Mouse (Mus musculus) heart, embryonic 13.5 days (tissue): ENCODE data around the gene Epb41l2. TPM values are rescaled to one million over a fixed set of nuclear protein-coding genes. Genes with fewer than 3 reads are reported as not detected.

Experiments used
- ATAC-seq: fragments of 200-750 bp; cut with Nextera tagmentation; 2 replicates; pipeline ENCODE4 v1.8.0; 2017; ENCODE audit warnings: moderate TSS enrichment; ENCODE audit not compliant: insufficient number of reproducible peaks, low FRiP score, low TSS enrichment; ENCODE audit errors: extremely low read depth
- H3K27ac ChIP-seq: fragments of 300-500 bp; sonication (generic); replicated peaks from 2 replicates; pipeline ENCODE4 v1.5.1; 2015; ENCODE audit warnings: moderate library complexity, mild to moderate bottlenecking, inconsistent platforms
- H3K27me3 ChIP-seq: fragments of 300-500 bp; sonication (generic); replicated peaks from 2 replicates; pipeline ENCODE4 v1.6.1; 2015; ENCODE audit warnings: mild to moderate bottlenecking, inconsistent platforms
- H3K36me3 ChIP-seq: fragments of 300-500 bp; sonication (generic); 2 replicates; pipeline ENCODE4 v1.6.1; 2015; ENCODE audit warnings: mild to moderate bottlenecking, inconsistent platforms
- H3K4me1 ChIP-seq: fragments of 300-500 bp; sonication (generic); 2 replicates; pipeline ENCODE4 v1.6.1; 2015; ENCODE audit warnings: inconsistent platforms
- H3K4me2 ChIP-seq: fragments of 300-500 bp; sonication (generic); 2 replicates; pipeline ENCODE4 v1.6.1; 2015; ENCODE audit warnings: inconsistent platforms, mild to moderate bottlenecking, moderate library complexity
- H3K4me3 ChIP-seq: fragments of 300-500 bp; sonication (generic); 2 replicates; pipeline ENCODE4 v1.5.1; 2015; ENCODE audit warnings: moderate library complexity, mild to moderate bottlenecking, inconsistent platforms
- H3K9ac ChIP-seq: fragments of 300-500 bp; sonication (generic); 2 replicates; pipeline ENCODE4 v1.6.1; 2015; ENCODE audit warnings: inconsistent platforms, mild to moderate bottlenecking, moderate library complexity
- H3K9me3 ChIP-seq: fragments of 300-500 bp; sonication (generic); 2 replicates; pipeline ENCODE4 v1.6.1; 2016; ENCODE audit warnings: inconsistent platforms
- WGBS: fragments of 180-500 bp; shearing (Covaris S2); methylation state at CpG from one replicate; pipeline ENCODE4 v1.1.7; 2015; ENCODE audit warnings: mixed read lengths; 5-methylcytosine and 5-hydroxymethylcytosine counted together
- polyA plus RNA-seq: library from polyadenylated mRNA; unstranded; fragments of >200 nt; fragmentation: Nextera tagmentation; extraction: Ambion mirVana; gene quantifications from 2 replicates; pipeline ENCODE4 v1.2.1, GENCODE M21; 2015

Gene Epb41l2
- polyA plus RNA-seq, 1 experiment from 2014 or later, result 45.8 TPM

DNA sequence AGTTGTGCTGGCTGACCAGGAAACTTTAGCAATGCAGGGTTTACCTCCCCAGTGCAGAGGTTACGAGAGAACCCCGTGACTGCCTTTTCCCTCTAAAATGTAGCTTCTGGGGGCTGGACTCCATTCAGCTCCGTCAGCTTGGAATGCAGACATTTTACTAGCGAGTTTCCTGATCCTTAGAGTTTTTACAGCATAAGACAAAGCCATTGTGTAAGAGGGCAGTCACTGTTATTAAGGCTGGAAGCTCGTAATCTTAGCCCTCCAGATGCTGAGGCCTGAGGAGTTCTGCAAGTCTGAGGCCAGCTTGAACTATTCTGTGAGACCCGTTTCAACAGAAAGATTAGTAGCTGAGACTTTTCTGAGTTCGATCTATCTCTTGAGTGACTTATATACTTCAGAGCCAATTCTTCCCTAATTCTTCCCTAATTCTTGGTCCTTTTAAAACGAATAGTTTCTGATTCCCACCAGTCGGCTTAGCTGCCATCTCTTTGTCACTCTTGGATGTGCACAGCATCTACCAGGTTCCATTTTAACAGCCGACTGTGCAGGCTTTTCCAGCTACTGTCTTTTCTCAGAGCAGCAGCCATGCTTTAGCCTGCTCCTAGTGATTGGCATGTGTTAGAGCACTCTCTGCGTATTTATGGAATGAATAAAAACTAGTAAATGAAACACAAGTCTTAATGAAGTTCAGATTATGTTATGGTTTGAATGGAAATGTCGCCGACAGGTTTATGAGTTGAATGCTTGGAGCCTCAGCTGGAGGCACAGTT, 26.4 kb downstream of the Epb41l2 start:
- Histone ChIP-seq H3K4me1 (peaks cover 69% of the 10 kb centered on the region), H3K4me2 (no peak overlapping the region), H3K27me3 (no peaks in the 10 kb centered on the region), H3K9me3 (no peaks in the 10 kb centered on the region), H3K9ac (peak overlapping the region; percentile 47; the same call in 1 of the 2 replicates), H3K36me3 (peaks cover 5% of the 10 kb centered on the region; the same call in 1 of the 2 replicates), H3K4me3 (no peak overlapping the region), H3K27ac (peak overlapping the region; percentile 67)
- 54% methylated on average over 13 of the region's 13 CpGs for WGBS
- no peak for ATAC-seq

DNA sequence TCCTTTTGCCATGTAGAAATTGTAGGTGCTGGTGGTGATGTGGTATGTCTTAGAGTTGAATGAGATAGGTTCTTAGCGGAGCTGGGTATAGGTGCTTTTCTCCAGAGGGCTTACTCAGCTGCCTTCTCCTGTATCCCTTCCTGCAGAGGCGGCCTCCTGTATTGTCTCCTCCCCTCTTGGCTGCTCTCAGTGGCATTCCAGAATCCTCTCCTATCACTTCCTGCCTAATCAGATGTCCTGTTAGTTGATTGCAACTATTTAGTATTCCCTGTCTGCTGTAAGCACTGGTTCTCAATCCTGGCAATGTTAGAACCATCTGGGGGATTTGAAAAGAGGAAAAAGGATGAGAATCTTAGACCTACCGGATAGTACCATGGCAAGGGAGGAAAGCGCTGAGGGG, 27.3 kb downstream of the Epb41l2 start:
- 41% methylated on average over 4 of the region's 4 CpGs for WGBS
- Histone ChIP-seq H3K27ac (peak overlapping the region; percentile 67), H3K27me3 (no peaks in the 10 kb centered on the region), H3K4me1 (peaks cover 63% of the 10 kb centered on the region), H3K9me3 (no peaks in the 10 kb centered on the region), H3K4me3 (no peak overlapping the region), H3K36me3 (peaks cover 5% of the 10 kb centered on the region; the same call in 1 of the 2 replicates), H3K9ac (0 out of 2 replicates have a peak overlapping the region, but pooled peaks have one; percentile 21), H3K4me2 (peak overlapping the region; percentile 19; the same call in 1 of the 2 replicates)
- no peak for ATAC-seq

DNA sequence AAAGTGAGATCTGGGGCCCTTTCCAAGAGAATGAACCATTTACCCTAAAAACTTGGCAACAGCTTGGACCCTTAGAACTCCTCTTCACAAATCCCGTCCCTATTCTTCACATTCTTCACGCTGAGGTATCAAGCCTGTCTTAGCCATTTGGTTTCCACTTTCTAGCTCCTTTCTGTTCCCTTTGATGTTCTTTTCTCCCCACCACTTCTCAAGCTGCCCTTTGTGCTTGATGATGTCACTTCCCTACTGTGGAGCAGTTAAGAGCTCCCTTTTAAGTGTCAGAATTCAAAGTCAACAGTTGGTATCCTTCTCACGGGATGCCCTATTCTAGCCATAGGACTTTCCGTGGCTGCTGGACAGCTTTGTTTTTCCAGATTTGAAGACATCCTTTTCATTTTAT, 27.7 kb downstream of the Epb41l2 start:
- Histone ChIP-seq H3K27me3 (no peaks in the 10 kb centered on the region), H3K4me3 (no peak overlapping the region), H3K9me3 (no peaks in the 10 kb centered on the region), H3K4me1 (peaks cover 64% of the 10 kb centered on the region), H3K9ac (no peak overlapping the region), H3K36me3 (peaks cover 5% of the 10 kb centered on the region; the same call in 1 of the 2 replicates), H3K4me2 (0 out of 2 replicates have a peak overlapping the region, but pooled peaks have one; percentile 19), H3K27ac (peak overlapping the region; percentile 67)
- ATAC-seq, result no peak; the same call in 1 of the 2 replicates
- WGBS, result 22% methylated on average over 4 of the region's 4 CpGs

DNA sequence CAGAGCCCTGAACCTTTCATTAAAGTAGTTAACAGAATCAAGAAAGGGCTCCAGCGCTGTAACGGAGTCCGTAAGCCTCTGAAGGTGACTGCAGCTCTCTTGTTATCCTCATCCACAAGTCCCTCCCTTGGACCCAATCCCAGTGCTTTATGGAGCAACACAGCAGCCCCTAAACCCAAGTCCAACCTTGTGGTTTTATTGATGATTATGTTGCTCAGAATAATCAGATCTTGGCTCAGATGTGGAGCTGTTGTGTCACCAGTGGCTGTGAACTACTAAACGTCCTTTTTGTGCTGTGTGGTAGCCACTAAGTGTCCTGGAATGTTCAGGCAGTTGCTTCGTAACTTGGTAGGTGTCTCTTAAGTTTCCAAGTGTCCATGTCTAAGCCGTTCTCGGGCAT, 33.2 kb downstream of the Epb41l2 start:
- Histone ChIP-seq H3K4me3 (no peak overlapping the region), H3K36me3 (no peaks in the 10 kb centered on the region), H3K9me3 (no peaks in the 10 kb centered on the region), H3K4me1 (peaks cover 69% of the 10 kb centered on the region), H3K27me3 (no peaks in the 10 kb centered on the region), H3K4me2 (no peak overlapping the region), H3K9ac (no peak overlapping the region), H3K27ac (no peak overlapping the region)
- 74% methylated on average over 7 of the region's 7 CpGs for WGBS
- ATAC-seq, result no peak

DNA sequence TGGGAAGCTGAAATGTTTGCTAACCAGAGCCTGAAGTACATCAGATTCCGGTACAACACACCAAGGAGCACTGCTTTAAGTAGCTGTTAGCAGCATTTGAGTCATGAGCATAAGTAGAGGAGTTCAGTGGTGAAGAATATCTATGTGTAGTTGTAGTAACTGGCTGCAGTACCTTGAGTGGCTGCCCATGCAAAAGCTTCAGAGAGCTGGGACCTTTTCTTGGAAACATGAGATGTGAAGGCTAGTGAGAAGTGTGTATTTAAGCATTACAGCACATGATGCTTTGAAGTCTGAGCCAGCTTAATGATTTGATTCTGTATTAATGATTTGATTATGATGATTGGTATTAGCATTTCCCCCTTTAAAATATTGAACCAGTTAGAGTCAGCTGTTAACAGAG, 34.1 kb downstream of the Epb41l2 start:
- H3K9me3 ChIP-seq, result no peaks in the 10 kb centered on the region
- no peak overlapping the region for H3K4me2 ChIP-seq
- no peaks in the 10 kb centered on the region for H3K27me3 ChIP-seq
- peaks cover 69% of the 10 kb centered on the region for H3K4me1 ChIP-seq
- no peaks in the 10 kb centered on the region for H3K36me3 ChIP-seq
- no peak overlapping the region for H3K4me3 ChIP-seq
- no peak overlapping the region; the same call in 1 of the 2 replicates for H3K27ac ChIP-seq
- WGBS, result 65% methylated on average over 1 of the region's 1 CpGs
- no peak overlapping the region for H3K9ac ChIP-seq
- no peak for ATAC-seq

DNA sequence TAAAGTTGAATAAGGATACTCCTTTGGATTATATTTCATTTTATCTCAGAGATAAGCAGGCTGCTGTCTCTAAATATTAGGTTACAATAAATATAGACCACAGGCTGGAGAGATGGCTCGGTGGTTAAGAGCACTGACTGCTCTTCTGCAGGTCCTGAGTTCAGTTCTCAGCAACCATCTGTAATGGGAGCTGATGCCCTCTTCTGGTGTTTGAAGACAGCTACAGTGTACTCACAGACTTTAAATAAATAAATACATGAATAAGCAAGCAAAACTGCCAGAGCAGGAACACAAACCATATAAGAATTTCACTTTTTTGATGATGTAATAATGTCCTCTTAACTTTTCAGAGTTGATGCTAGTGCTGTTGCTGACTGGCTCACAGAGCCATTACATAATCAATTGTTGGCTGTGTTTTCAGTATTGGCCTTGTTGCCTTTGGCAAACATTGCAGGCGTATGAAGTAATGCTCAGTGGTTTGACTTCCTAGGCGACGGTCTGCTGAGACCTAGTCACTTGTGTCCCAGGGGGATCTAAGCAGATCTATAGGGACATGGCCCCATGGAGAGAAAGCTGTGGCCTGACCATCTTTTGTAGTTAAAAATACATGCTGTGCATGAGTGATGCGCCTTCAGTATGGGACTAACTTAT, 35.8 kb downstream of the Epb41l2 start:
- Histone ChIP-seq H3K4me3 (no peak overlapping the region), H3K9ac (no peak overlapping the region), H3K27me3 (no peaks in the 10 kb centered on the region), H3K4me2 (no peak overlapping the region), H3K9me3 (no peaks in the 10 kb centered on the region), H3K4me1 (peaks cover 71% of the 10 kb centered on the region), H3K36me3 (no peaks in the 10 kb centered on the region), H3K27ac (no peak overlapping the region)
- ATAC-seq, result no peak
- WGBS, result 76% methylated on average over 5 of the region's 5 CpGs

DNA sequence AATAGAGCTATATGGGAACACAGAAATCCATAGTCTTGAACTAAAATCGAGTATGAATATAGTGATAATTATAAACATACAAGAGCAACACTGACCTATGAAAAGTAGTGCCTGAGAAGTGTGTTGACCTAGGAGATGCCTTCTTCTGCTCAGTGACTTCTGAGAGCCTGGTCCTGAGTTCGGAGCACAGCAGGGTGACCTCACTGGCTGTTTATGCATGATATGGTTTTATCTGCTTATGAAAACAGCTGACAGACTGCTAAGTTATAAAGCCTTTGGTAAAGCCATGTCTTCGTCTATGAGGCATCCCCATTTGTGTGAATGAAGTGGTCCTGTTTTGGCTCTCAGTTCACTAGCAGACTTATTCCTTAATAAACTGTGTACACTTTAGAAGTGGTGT, 37.3 kb downstream of the Epb41l2 start:
- no peaks in the 10 kb centered on the region for H3K9me3 ChIP-seq
- H3K4me2 ChIP-seq, result no peak overlapping the region
- H3K9ac ChIP-seq, result no peak overlapping the region
- H3K27me3 ChIP-seq, result no peaks in the 10 kb centered on the region
- 52% methylated on average over 3 of the region's 3 CpGs for WGBS
- H3K36me3 ChIP-seq, result no peaks in the 10 kb centered on the region
- ATAC-seq, result no peak
- no peak overlapping the region for H3K27ac ChIP-seq
- peaks cover 83% of the 10 kb centered on the region for H3K4me1 ChIP-seq
- H3K4me3 ChIP-seq, result no peak overlapping the region

DNA sequence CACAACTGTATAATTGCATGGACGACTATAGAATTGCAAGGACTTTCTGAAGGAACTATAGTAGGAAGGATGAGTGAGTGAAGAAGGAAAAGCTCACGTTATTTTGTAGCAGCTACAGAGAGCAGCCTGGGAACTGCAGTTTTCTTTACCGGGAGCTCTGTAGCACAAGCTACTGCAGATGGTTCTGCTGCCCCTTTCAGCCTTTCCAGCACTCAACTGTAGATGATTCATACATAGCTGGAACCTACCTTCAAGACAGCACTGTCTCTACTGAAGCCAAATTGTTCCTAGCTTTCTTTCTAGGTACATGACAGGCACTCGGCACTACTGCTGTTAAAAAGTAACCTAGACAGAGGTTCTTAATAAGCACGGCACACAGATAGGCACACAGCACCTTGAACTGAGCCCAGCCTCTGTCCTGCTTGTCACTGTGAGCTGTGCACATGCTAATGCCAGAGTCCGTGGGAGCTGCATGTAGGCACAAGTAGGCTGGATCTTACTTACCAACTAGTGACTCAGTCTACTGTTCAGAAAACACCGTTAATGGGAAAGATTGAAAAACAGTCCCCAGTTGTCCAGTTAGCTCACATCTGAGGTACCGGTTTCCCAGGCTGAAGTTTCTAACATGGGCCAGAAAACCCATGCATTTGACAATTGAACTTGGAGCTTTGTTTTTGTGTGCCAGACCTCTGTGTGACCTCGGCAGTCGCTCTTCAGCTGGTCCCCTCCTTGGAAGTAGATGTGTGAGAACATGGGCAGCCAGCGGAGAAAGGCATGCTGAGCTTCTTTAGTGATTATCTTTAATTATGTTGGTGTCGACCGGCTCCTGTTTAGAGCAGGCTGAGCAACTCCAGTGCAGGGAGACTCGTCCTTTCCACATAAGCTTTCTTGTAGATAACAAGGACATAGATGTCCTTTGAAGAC, 38.4 kb downstream of the Epb41l2 start:
- 38% methylated on average over 14 of the region's 14 CpGs for WGBS
- peak overlapping the region; percentile 57; the same call in 1 of the 2 replicates for H3K9ac ChIP-seq
- peak overlapping the region; percentile 29; the same call in 1 of the 2 replicates for H3K4me2 ChIP-seq
- H3K9me3 ChIP-seq, result no peaks in the 10 kb centered on the region
- no peak overlapping the region for H3K27ac ChIP-seq
- peaks cover 76% of the 10 kb centered on the region for H3K4me1 ChIP-seq
- ATAC-seq, result no peak
- no peaks in the 10 kb centered on the region for H3K36me3 ChIP-seq
- H3K27me3 ChIP-seq, result no peaks in the 10 kb centered on the region
- H3K4me3 ChIP-seq, result no peak overlapping the region

DNA sequence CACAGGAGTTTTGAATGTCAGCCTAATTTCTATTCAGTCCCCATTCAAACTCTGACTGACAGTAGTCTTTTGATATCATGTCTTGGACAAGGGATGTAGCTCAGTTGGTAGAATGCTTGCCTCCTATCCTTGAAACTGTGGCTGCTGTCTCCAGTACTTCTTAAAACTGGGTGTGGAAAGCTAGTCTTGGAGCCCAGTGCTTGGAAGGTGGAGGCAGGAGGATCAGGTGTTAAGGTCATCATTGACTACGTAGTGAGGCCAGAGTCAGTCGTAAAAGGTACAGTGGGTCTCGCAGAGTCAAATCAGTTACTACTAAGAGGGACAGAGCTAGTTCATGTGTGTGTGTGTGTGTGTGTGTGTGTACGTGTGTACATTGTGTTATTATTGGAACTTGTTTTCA, 39.4 kb downstream of the Epb41l2 start:
- Histone ChIP-seq H3K36me3 (no peaks in the 10 kb centered on the region), H3K27ac (no peak overlapping the region), H3K27me3 (no peaks in the 10 kb centered on the region), H3K9ac (no peak overlapping the region), H3K4me2 (no peak overlapping the region), H3K9me3 (no peaks in the 10 kb centered on the region), H3K4me3 (no peak overlapping the region), H3K4me1 (peaks cover 76% of the 10 kb centered on the region)
- WGBS, result 85% methylated on average over 4 of the region's 4 CpGs
- ATAC-seq, result no peak

DNA sequence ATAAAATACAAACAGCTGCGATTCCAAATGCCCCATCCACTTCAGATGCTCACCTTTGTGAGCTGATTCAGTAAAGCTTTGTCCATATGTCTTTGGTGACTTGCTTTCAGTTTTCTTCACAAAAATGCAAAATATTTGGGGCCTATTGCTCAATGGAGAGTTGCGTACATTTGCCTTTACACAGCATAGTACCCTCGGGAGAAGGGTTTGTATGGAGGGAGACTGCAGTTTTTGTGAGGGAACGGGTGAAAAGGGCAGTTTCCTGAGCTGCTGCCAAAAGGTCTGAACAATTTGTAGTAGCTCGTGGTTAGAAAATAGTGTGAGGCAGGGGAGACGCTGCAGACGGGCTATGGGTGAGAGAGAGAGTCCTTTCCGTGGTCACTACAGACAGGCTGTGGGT, 40.5 kb downstream of the Epb41l2 start:
- WGBS, result 46% methylated on average over 8 of the region's 8 CpGs
- Histone ChIP-seq H3K36me3 (no peaks in the 10 kb centered on the region), H3K9ac (0 out of 2 replicates have a peak overlapping the region, but pooled peaks have one; percentile 10), H3K9me3 (no peaks in the 10 kb centered on the region), H3K4me3 (no peak overlapping the region), H3K4me2 (no peak overlapping the region), H3K27ac (no peak overlapping the region), H3K4me1 (peaks cover 81% of the 10 kb centered on the region), H3K27me3 (no peaks in the 10 kb centered on the region)
- no peak for ATAC-seq

DNA sequence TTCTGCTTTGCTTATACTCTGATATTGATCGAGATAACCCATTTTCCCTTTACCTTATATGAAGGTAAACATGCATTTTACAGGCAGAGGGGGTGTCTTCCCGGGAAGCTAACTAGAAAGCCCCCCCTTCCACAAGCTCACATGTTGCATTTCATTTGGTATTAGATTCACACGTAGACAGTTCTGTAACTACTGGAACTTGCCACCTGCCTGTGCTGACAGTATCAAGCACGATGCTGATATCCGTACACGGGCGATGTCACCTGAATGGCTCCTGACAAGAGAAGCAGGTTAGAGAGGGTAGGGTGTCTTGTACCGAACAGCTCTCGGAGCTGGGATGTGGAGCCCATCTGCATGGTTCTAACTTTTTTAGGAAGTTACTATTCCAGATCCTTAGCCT, 41.0 kb downstream of the Epb41l2 start:
- H3K4me2 ChIP-seq, result no peak overlapping the region
- WGBS, result 48% methylated on average over 9 of the region's 9 CpGs
- H3K27ac ChIP-seq, result no peak overlapping the region
- H3K9ac ChIP-seq, result no peak overlapping the region
- H3K4me1 ChIP-seq, result peaks cover 76% of the 10 kb centered on the region
- no peaks in the 10 kb centered on the region for H3K9me3 ChIP-seq
- H3K27me3 ChIP-seq, result no peaks in the 10 kb centered on the region
- no peak for ATAC-seq
- H3K4me3 ChIP-seq, result no peak overlapping the region
- no peaks in the 10 kb centered on the region for H3K36me3 ChIP-seq
